Mouse (Mus musculus): ENCODE data around the gene Stk32b.

DNA sequence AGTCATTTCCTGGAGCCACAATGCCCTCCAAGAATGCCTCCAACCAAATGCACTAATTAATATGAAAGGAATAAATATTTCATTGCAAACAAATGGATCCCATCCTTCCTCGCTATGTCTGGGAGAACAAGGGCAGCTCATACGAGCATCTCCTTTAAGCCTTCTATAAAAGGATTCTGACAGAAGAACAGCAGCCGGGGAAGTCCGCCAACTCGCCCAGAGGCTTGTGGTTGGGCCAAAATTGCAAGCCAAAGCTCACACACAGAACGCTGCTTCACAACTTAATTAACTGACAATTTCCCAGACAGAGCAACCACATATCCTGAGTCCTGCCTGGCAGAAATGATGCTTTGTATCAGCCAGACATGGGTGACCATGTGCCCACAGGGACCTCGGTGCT is 74.5 kb downstream of the Stk32b start:
- no peak for TF ChIP-seq EP300 (IDR thresholded peaks at IDR 0.05; ENCODE audit: low read depth)
- TF ChIP-seq CTCF (IDR thresholded peaks at IDR 0.05; ENCODE audit: low read depth): no peak

Data from heart, postnatal 0 days (tissue).